Mouse (Mus musculus) right cerebral cortex, postnatal 10 days (tissue): ENCODE data around the gene Smad3.
A peak's percentile ranks its signal among the peaks of the same experiment; 100 is the strongest.

Experiments used
- DNase-seq, 2 experiments: peaks; one replicate each; pipeline ENCODE4 v3.0.0; 2021; ENCODE audit warnings: low spot score in 2 of 2

The Smad3 gene

GRCm38 (mm10) chr9:63745821-63746632, 11.8 kb downstream of the Smad3 start:
- no peak for DNase-seq

GRCm38 (mm10) chr9:63744595-63744994, 13.2 kb downstream of the Smad3 start:
- DNase-seq: no peak

GRCm38 (mm10) chr9:63743775-63744174, 14.0 kb downstream of the Smad3 start:
- no peak for DNase-seq

GRCm38 (mm10) chr9:63742887-63743660, 14.7 kb downstream of the Smad3 start:
- DNase-seq: peak; percentile 56 to 66

GRCm38 (mm10) chr9:63742318-63742717, 15.5 kb downstream of the Smad3 start:
- no peak for DNase-seq

- no peak for DNase-seq
Measured at GRCm38 (mm10) chr9:63741792-63742191, 16.0 kb downstream of the Smad3 start.

GRCm38 (mm10) chr9:63740320-63740841, 17.4 kb downstream of the Smad3 start:
- DNase-seq: peak in 1 of 2 experiments; percentile 53

GRCm38 (mm10) chr9:63738830-63739229, 19.0 kb downstream of the Smad3 start:
- peak; percentile 47 for DNase-seq

GRCm38 (mm10) chr9:63738086-63738701, 19.6 kb downstream of the Smad3 start:
- no peak for DNase-seq

GRCm38 (mm10) chr9:63737426-63737931, 20.3 kb downstream of the Smad3 start:
- peak; percentile 43 to 50 for DNase-seq

- DNase-seq: no peak
Measured at GRCm38 (mm10) chr9:63734261-63734660, 23.5 kb downstream of the Smad3 start.

GRCm38 (mm10) chr9:63732700-63733099, 25.1 kb downstream of the Smad3 start:
- DNase-seq: no peak

- peak in 1 of 2 experiments; percentile 70 for DNase-seq
Measured at GRCm38 (mm10) chr9:63731114-63731828, 26.5 kb downstream of the Smad3 start.

- DNase-seq: no peak
Measured at GRCm38 (mm10) chr9:63728969-63729368, 28.8 kb downstream of the Smad3 start.

- no peak for DNase-seq
Measured at GRCm38 (mm10) chr9:63727070-63727469, 30.7 kb downstream of the Smad3 start.

GRCm38 (mm10) chr9:63726088-63727010, 31.4 kb downstream of the Smad3 start:
- no peak for DNase-seq

- no peak for DNase-seq
Measured at GRCm38 (mm10) chr9:63724750-63725149, 33.0 kb downstream of the Smad3 start.

- no peak for DNase-seq
Measured at GRCm38 (mm10) chr9:63722918-63723317, 34.9 kb downstream of the Smad3 start.

GRCm38 (mm10) chr9:63722350-63722749, 35.4 kb downstream of the Smad3 start:
- DNase-seq: no peak
